Mouse (Mus musculus) MEL (cell line): Measurements from ENCODE around the gene Rabgap1l. TPM values are rescaled to one million over a fixed set of nuclear protein-coding genes. Genes with fewer than 3 reads are reported as not detected.

Experiments
- DNase-seq: peaks from one replicate; pipeline ENCODE4 v3.0.0; 2011; ENCODE audit warnings: low read depth, low spot score
- H3K27ac ChIP-seq: 2 replicates; pipeline ENCODE4 v1.5.1; 2012; ENCODE audit warnings: low read depth, mild to moderate bottlenecking, control low read depth, low read length, moderate library complexity; ENCODE audit not compliant: control insufficient read depth
- H3K27me3 ChIP-seq, 2 experiments: fragments of 150-350 bp in 1 of 2; sonication (generic) in 1 of 2; 2 replicates each; pipeline ENCODE4 v1.6.1; 2012; ENCODE audit warnings: low read length in 2 of 2, mild to moderate bottlenecking in 2 of 2, improper control_type of control experiment in 1 of 2, moderate library complexity in 1 of 2; ENCODE audit not compliant: insufficient read depth in 2 of 2, control insufficient read depth in 1 of 2
- H3K36me3 ChIP-seq, 2 experiments: 2 replicates each; pipeline ENCODE4 v1.6.1; 2012 to 2014; ENCODE audit warnings: low read length in 2 of 2, improper control_type of control experiment in 1 of 2, inconsistent platforms in 1 of 2, mild to moderate bottlenecking in 1 of 2; ENCODE audit not compliant: insufficient read depth in 2 of 2, control insufficient read depth in 1 of 2
- H3K4me1 ChIP-seq, 2 experiments: fragments of 150-350 bp in 1 of 2; sonication (generic) in 1 of 2; 2 replicates each; pipeline ENCODE4 v1.6.1; 2012; ENCODE audit warnings: low read length in 2 of 2, improper control_type of control experiment in 1 of 2, mild to moderate bottlenecking in 1 of 2; ENCODE audit not compliant: insufficient read depth in 2 of 2, control insufficient read depth in 1 of 2
- H3K4me3 ChIP-seq, 2 experiments: fragments of 150-350 bp in 1 of 2; sonication (generic) in 1 of 2; 2 replicates each; pipeline ENCODE4 v1.5.1; 2012; ENCODE audit warnings: low read depth in 2 of 2, low read length in 2 of 2, mild to moderate bottlenecking in 2 of 2, moderate library complexity in 2 of 2, control low read depth in 1 of 2, improper control_type of control experiment in 1 of 2; ENCODE audit not compliant: control insufficient read depth in 1 of 2, insufficient read depth in 1 of 2
- H3K79me2 ChIP-seq: 2 replicates; pipeline ENCODE4 v1.6.1; 2012; ENCODE audit warnings: mild to moderate bottlenecking, low read length, moderate library complexity; ENCODE audit not compliant: control insufficient read depth, poor library complexity, insufficient read depth
- H3K9ac ChIP-seq: 2 replicates; pipeline ENCODE4 v1.6.1; 2012; ENCODE audit warnings: low read depth, mild to moderate bottlenecking, control low read depth, low read length, moderate library complexity; ENCODE audit not compliant: control insufficient read depth, poor library complexity, severe bottlenecking
- H3K9me3 ChIP-seq: fragments of 150-350 bp; sonication (generic); replicated peaks from 2 replicates; pipeline ENCODE4 v1.6.1; 2012; ENCODE audit warnings: mild to moderate bottlenecking, low read length, improper control_type of control experiment, moderate library complexity; ENCODE audit not compliant: insufficient read depth
- BHLHE40 ChIP-seq: IDR thresholded peaks from 2 replicates; pipeline ENCODE4 v1.6.1; 2012; ENCODE audit warnings: low read depth, mild to moderate bottlenecking, inconsistent platforms, low read length, improper control_type of control experiment, borderline replicate concordance
- CHD1 ChIP-seq: IDR thresholded peaks from 2 replicates; pipeline ENCODE4 v1.6.1; 2012; ENCODE audit warnings: low read depth, mild to moderate bottlenecking, inconsistent platforms, low read length, improper control_type of control experiment
- CTCF ChIP-seq, 3 experiments: IDR thresholded peaks in 2 of 3; conservative IDR thresholded peaks in 1 of 3; 2 replicates each; pipeline ENCODE4 v1.5.1; 2011 to 2012; ENCODE audit warnings: low read length in 3 of 3, low read depth in 2 of 3, mild to moderate bottlenecking in 2 of 3, improper control_type of control experiment in 1 of 3, inconsistent platforms in 1 of 3, mixed read lengths in 1 of 3, moderate library complexity in 1 of 3; ENCODE audit not compliant: control insufficient read depth in 1 of 3, insufficient read depth in 1 of 3, poor library complexity in 1 of 3, severe bottlenecking in 1 of 3
- E2F4 ChIP-seq: IDR thresholded peaks from 2 replicates; pipeline ENCODE4 v1.6.1; 2011; ENCODE audit warnings: low read depth, low read length, improper control_type of control experiment, borderline replicate concordance
- GABPA ChIP-seq: IDR thresholded peaks from 2 replicates; pipeline ENCODE4 v1.6.1; 2012; ENCODE audit warnings: low read depth, mild to moderate bottlenecking, inconsistent platforms, low read length, improper control_type of control experiment, moderate library complexity
- HCFC1 ChIP-seq: IDR thresholded peaks from 2 replicates; pipeline ENCODE4 v1.6.1; 2012; ENCODE audit warnings: low read depth, mild to moderate bottlenecking, inconsistent platforms, low read length, improper control_type of control experiment, moderate library complexity
- KAT2A ChIP-seq: conservative IDR thresholded peaks from 2 replicates; pipeline ENCODE4 v1.6.1; 2012; ENCODE audit warnings: low read depth, low read length, improper control_type of control experiment, inconsistent platforms
- MAX ChIP-seq: IDR thresholded peaks from 2 replicates; pipeline ENCODE4 v1.6.1; 2011; ENCODE audit warnings: low read length, improper control_type of control experiment
- MEF2A ChIP-seq: IDR thresholded peaks from 2 replicates; pipeline ENCODE4 v1.6.1; 2014; ENCODE audit warnings: low read depth, mild to moderate bottlenecking, inconsistent platforms, low read length, improper control_type of control experiment; ENCODE audit not compliant: poor library complexity, insufficient replicate concordance, severe bottlenecking; ENCODE audit errors: extremely low read depth
- MYC ChIP-seq: IDR thresholded peaks from 2 replicates; pipeline ENCODE4 v1.6.1; 2011; ENCODE audit warnings: low read depth, mild to moderate bottlenecking, low read length, improper control_type of control experiment, moderate library complexity
- NRF1 ChIP-seq: IDR thresholded peaks from 2 replicates; pipeline ENCODE4 v1.6.1; 2014; ENCODE audit warnings: low read depth, mild to moderate bottlenecking, inconsistent platforms, low read length, improper control_type of control experiment, moderate library complexity; ENCODE audit not compliant: poor library complexity, insufficient read depth, severe bottlenecking
- POLR2AphosphoS2 ChIP-seq: IDR thresholded peaks from 2 replicates; pipeline ENCODE4 v1.6.1; 2011; ENCODE audit warnings: low read length, improper control_type of control experiment
- SMC3 ChIP-seq: IDR thresholded peaks from 2 replicates; pipeline ENCODE4 v1.6.1; 2011; ENCODE audit warnings: low read depth, low read length, improper control_type of control experiment
- TBP ChIP-seq: IDR thresholded peaks from 2 replicates; pipeline ENCODE4 v1.8.0; 2011; ENCODE audit warnings: low read depth, low read length, improper control_type of control experiment
- UBTF ChIP-seq: IDR thresholded peaks from 2 replicates; pipeline ENCODE4 v1.6.1; 2012; ENCODE audit warnings: low read depth, mild to moderate bottlenecking, inconsistent platforms, low read length, improper control_type of control experiment, moderate library complexity, borderline replicate concordance; ENCODE audit not compliant: insufficient read depth
- USF1 ChIP-seq: IDR thresholded peaks from 2 replicates; pipeline ENCODE4 v1.6.1; 2014; ENCODE audit warnings: low read depth, mild to moderate bottlenecking, inconsistent platforms, low read length, improper control_type of control experiment, moderate library complexity
- USF2 ChIP-seq, 2 experiments: IDR thresholded peaks; 2 replicates each; pipeline ENCODE4 v1.6.1; 2011 to 2012; ENCODE audit warnings: improper control_type of control experiment in 2 of 2, low read length in 2 of 2, borderline replicate concordance in 1 of 2, inconsistent platforms in 1 of 2, low read depth in 1 of 2, mild to moderate bottlenecking in 1 of 2; ENCODE audit not compliant: insufficient read depth in 1 of 2
- ZC3H11A ChIP-seq: IDR thresholded peaks from 2 replicates; pipeline ENCODE4 v1.6.1; 2012; ENCODE audit warnings: low read depth, mild to moderate bottlenecking, inconsistent platforms, low read length, improper control_type of control experiment
- ZKSCAN1 ChIP-seq: IDR thresholded peaks from 2 replicates; pipeline ENCODE4 v1.6.1; 2012; ENCODE audit warnings: low read depth, mild to moderate bottlenecking, inconsistent platforms, low read length, improper control_type of control experiment, moderate library complexity
- ZMIZ1 ChIP-seq: IDR thresholded peaks from 2 replicates; pipeline ENCODE4 v1.6.1; 2012; ENCODE audit warnings: low read depth, mild to moderate bottlenecking, inconsistent platforms, low read length, improper control_type of control experiment, moderate library complexity
- polyA plus RNA-seq, 2 experiments: library from polyadenylated mRNA; stranded (reverse) in 1 of 2; unstranded in 1 of 2; fragments of >175 nt in 1 of 2; fragments of >200 nt in 1 of 2; gene quantifications; 2 replicates each; pipeline versions ENCODE4 v1.2.1 to v1.2.4; 2012; ENCODE audit warnings: low replicate concordance in 2 of 2, low read depth in 1 of 2; ENCODE audit not compliant: insufficient read length in 2 of 2, insufficient read depth in 1 of 2, missing spikeins in 1 of 2
- total RNA-seq: library from RNA; depleted of rRNA; stranded (reverse); fragments of 300-350 nt; gene quantifications from 2 replicates; pipeline ENCODE4 v1.2.3, GENCODE M21; 2012

Gene Rabgap1l
- total and polyA plus RNA-seq, 3 experiments = 24.1 to 26.2 TPM; not detected in 1

GRCm38 (mm10) chr1:160397037-160397436 lies 396.0 kb downstream of the Rabgap1l start:
- H3K9ac ChIP-seq = no peak overlapping the region
- TF ChIP-seq MAX = no peak
- TF ChIP-seq NRF1 = no peak
- no peak for TF ChIP-seq CTCF (IDR thresholded peaks at IDR 0.05 in 2 of 3, conservative IDR thresholded peaks at IDR 0.05 in 1 of 3; ENCODE audit: control insufficient read depth in 1 of 3, insufficient read depth in 1 of 3, low read depth in 2 of 3, low read length in 3 of 3, poor library complexity in 1 of 3, severe bottlenecking in 1 of 3)
- TF ChIP-seq CHD1 = no peak
- TF ChIP-seq ZMIZ1 = no peak
- TF ChIP-seq E2F4 = no peak
- no peak for TF ChIP-seq UBTF
- TF ChIP-seq MEF2A = no peak
- TF ChIP-seq ZC3H11A = no peak
- TF ChIP-seq GABPA = no peak
- TF ChIP-seq POLR2AphosphoS2 = no peak
- no peak for TF ChIP-seq HCFC1
- no peak for TF ChIP-seq TBP
- no peaks in the 10 kb centered on the region for H3K79me2 ChIP-seq

DNA sequence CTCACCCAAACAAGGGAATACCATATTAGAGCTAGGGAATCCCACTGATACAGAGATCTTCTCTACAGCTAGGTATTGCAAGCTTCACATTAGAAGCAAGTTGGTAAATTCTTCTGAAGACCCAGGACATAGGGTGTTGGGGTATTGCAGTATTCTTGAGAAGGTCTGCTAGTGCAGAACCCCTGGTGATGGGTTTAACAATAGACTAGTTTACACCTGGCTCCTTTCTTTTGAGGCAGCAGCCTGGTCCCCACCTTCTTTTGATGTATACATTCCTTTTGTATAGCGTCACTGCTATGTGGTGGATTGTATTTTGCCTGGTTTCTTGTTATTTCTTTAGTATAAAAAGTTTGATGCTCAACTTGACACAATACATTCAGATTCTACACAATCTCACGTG lies 405.6 kb downstream of the Rabgap1l start:
- TF ChIP-seq ZKSCAN1 (no peak), GABPA (no peak), BHLHE40 (no peak), USF2 (IDR thresholded peaks at IDR 0.05; ENCODE audit: borderline replicate concordance in 1 of 2, insufficient read depth in 1 of 2, low read depth in 1 of 2, low read length in 2 of 2) (no peak), ZC3H11A (no peak), MYC (no peak), KAT2A (no peak), POLR2AphosphoS2 (no peak), SMC3 (no peak), USF1 (no peak)
- TF ChIP-seq, all 39 proteins: peak for 0
- no peaks in the 10 kb centered on the region for H3K36me3 ChIP-seq
- H3K4me3 ChIP-seq = no peak overlapping the region
- no peaks in the 10 kb centered on the region for H3K27me3 ChIP-seq
- DNase-seq = no peak
- no peaks in the 10 kb centered on the region for H3K9me3 ChIP-seq
- H3K79me2 ChIP-seq = no peaks in the 10 kb centered on the region
- no peak overlapping the region for H3K9ac ChIP-seq
- no peak overlapping the region for H3K27ac ChIP-seq
- H3K4me1 ChIP-seq = no peaks in the 10 kb centered on the region

More at GRCm38 (mm10) chr1:160397037-160397436, 396.0 kb downstream of the Rabgap1l start:
- Histone ChIP-seq H3K9me3 (no peaks in the 10 kb centered on the region), H3K36me3 (no peaks in the 10 kb centered on the region), H3K4me1 (peaks cover 0 to 2% of the 10 kb centered on the region in 2 experiments; a peak in 1 of 4 replicates), H3K27me3 (no peaks in the 10 kb centered on the region), H3K4me3 (no peak overlapping the region), H3K27ac (no peak overlapping the region)
- no peak for DNase-seq
